Mouse (Mus musculus) embryonic facial prominence, embryonic 14.5 days (tissue): ENCODE data around the gene Gli2. TPM values are rescaled to one million over a fixed set of nuclear protein-coding genes. Genes with fewer than 3 reads are reported as not detected.

Experiments used
- ATAC-seq: fragments of 200-750 bp; cut with Nextera tagmentation; 2 replicates; pipeline ENCODE4 v1.8.0; 2017; ENCODE audit warnings: low read depth, moderate number of reproducible peaks, moderate TSS enrichment
- DNase-seq: peaks from one replicate; pipeline ENCODE4 v3.0.0-alpha.2; 2015; ENCODE audit warnings: low spot score
- H3K27ac ChIP-seq: fragments of 300-500 bp; sonication (generic); replicated peaks from 2 replicates; pipeline ENCODE4 v1.5.1; 2014; ENCODE audit warnings: low read depth, mild to moderate bottlenecking, low read length, moderate library complexity
- H3K27me3 ChIP-seq: fragments of 300-500 bp; sonication (generic); replicated peaks from 2 replicates; pipeline ENCODE4 v1.6.1; 2014; ENCODE audit warnings: low read length; ENCODE audit not compliant: control insufficient read depth, insufficient read depth
- H3K36me3 ChIP-seq: fragments of 300-500 bp; sonication (generic); 2 replicates; pipeline ENCODE4 v1.6.1; 2014; ENCODE audit warnings: low read length, mixed read lengths; ENCODE audit not compliant: control insufficient read depth, insufficient read depth
- H3K4me1 ChIP-seq: fragments of 300-500 bp; sonication (generic); 2 replicates; pipeline ENCODE4 v1.6.1; 2014; ENCODE audit warnings: antibody characterized with exemption, low read length; ENCODE audit not compliant: control insufficient read depth, insufficient read depth
- H3K4me2 ChIP-seq: fragments of 300-500 bp; sonication (generic); 2 replicates; pipeline ENCODE4 v1.6.1; 2014; ENCODE audit warnings: low read depth, mild to moderate bottlenecking, low read length, moderate library complexity, mixed read lengths
- H3K4me3 ChIP-seq: fragments of 300-500 bp; sonication (generic); 2 replicates; pipeline ENCODE4 v1.5.1; 2014; ENCODE audit warnings: low read depth, mild to moderate bottlenecking, low read length
- H3K9ac ChIP-seq: fragments of 300-500 bp; sonication (generic); 2 replicates; pipeline ENCODE4 v1.6.1; 2014; ENCODE audit warnings: low read depth, mild to moderate bottlenecking, low read length, moderate library complexity, mixed read lengths
- H3K9me3 ChIP-seq: fragments of 300-500 bp; sonication (generic); 2 replicates; pipeline ENCODE4 v1.6.1; 2016; ENCODE audit warnings: low read length; ENCODE audit not compliant: control insufficient read depth
- WGBS: fragments of 180-500 bp; shearing (Covaris S2); extraction: QIAGEN DNeasy Blood & Tissue Kit; methylation state at CpG from one replicate; pipeline ENCODE4 v1.1.7; 2014; 5-methylcytosine and 5-hydroxymethylcytosine counted together
- polyA plus RNA-seq: library from polyadenylated mRNA; unstranded; fragments of >200 nt; fragmentation: Nextera tagmentation; extraction: Ambion mirVana; gene quantifications from 2 replicates; pipeline ENCODE4 v1.2.1, GENCODE M21; 2014

Gli2 gene
- polyA plus RNA-seq, 1 experiment from 2014 or later: 15.1 TPM

DNA sequence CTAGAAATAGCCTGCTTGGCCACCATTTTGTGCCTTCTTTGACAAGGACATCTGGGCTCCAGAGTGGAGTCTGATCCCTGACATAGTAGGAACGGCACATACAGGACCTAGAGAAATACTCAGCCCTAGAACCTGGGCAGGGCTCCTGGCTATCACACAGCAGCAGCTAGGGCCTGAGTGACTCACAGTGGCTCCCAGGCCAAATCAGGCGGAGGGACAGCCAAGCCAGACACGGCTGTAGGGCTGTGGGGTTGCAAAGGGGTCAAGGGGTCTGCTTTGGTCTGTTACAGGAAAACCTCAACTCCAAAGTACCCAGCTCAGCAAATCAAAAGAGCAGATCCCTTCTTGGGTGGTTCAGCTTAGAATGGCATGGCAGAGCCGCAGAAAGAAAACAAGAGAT, 115.2 kb downstream of the Gli2 start:
- no peak overlapping the region for H3K27ac ChIP-seq
- 54% methylated on average over 4 of the region's 4 CpGs for WGBS
- H3K27me3 ChIP-seq: no peaks in the 10 kb centered on the region
- no peak overlapping the region for H3K4me3 ChIP-seq
- DNase-seq (no peak), ATAC-seq (no peak)
- H3K4me2 ChIP-seq: no peak overlapping the region
- peaks cover 20% of the 10 kb centered on the region for H3K4me1 ChIP-seq
- no peak overlapping the region for H3K9ac ChIP-seq
- no peaks in the 10 kb centered on the region for H3K36me3 ChIP-seq
- no peaks in the 10 kb centered on the region for H3K9me3 ChIP-seq

GRCm38 (mm10) chr1:118936108-118936507, 117.3 kb downstream of the Gli2 start:
- Histone ChIP-seq H3K9ac (no peak overlapping the region), H3K36me3 (0 out of 2 replicates have a peak, but pooled peaks cover 4% of the 10 kb centered on the region), H3K4me1 (peaks cover 20% of the 10 kb centered on the region), H3K4me3 (no peak overlapping the region), H3K27me3 (no peaks in the 10 kb centered on the region), H3K4me2 (no peak overlapping the region), H3K9me3 (no peaks in the 10 kb centered on the region), H3K27ac (0 out of 2 replicates have a peak overlapping the region, but pooled peaks have one; percentile 30)
- ATAC-seq (peak; percentile 65), DNase-seq (no peak)
- 25% methylated on average over 3 of the region's 4 CpGs for WGBS

DNA sequence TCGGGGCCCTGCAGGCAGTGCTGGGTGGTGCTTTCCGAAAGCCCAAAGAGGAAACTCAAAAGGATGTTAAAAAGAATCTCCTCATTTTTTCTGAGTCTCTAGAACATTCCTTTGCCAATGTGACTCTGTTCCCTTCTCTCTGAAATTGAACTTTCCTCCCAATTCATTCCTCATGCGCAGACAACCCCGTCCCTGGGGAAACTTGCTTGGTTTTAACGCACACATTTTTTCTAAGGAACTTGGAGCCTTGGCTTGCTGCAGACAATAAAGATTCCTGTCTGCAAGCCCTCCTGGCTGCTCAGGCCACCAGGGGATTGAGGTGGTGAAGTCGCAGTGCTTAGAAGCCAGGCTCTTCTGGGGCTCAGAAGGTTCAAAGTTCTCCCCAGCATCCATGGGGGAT, 117.9 kb downstream of the Gli2 start:
- peak; percentile 58 for DNase-seq
- ATAC-seq: no peak
- Histone ChIP-seq H3K36me3 (0 out of 2 replicates have a peak, but pooled peaks cover 4% of the 10 kb centered on the region), H3K27ac (0 out of 2 replicates have a peak overlapping the region, but pooled peaks have one; percentile 30), H3K4me2 (no peak overlapping the region), H3K27me3 (no peaks in the 10 kb centered on the region), H3K9ac (no peak overlapping the region), H3K4me1 (peaks cover 20% of the 10 kb centered on the region), H3K4me3 (no peak overlapping the region), H3K9me3 (no peaks in the 10 kb centered on the region)
- 36% methylated on average over 6 of the region's 6 CpGs for WGBS

DNA sequence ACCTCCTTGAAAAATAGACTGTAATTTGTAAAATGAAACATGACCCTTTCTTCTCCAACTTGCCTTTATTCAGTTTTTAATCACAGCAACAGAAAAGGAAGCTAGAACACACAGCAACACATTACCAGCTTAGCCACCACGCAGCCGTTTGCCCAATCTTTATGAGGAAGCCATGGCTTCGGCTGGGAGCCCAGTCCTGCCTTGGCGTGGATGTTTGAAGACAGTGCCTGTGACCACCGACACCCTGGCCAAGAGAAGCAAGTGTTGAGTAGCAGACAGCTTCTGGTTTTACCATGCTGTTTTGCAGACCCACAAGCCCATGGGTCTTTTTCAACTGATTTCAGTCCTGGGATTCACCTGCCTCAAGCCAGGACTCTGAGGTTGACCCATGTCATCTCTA, 121.3 kb downstream of the Gli2 start:
- DNase-seq: no peak
- 88% methylated on average over 5 of the region's 5 CpGs for WGBS
- Histone ChIP-seq H3K36me3 (0 out of 2 replicates have a peak, but pooled peaks cover 4% of the 10 kb centered on the region), H3K27me3 (no peaks in the 10 kb centered on the region), H3K9me3 (no peaks in the 10 kb centered on the region), H3K4me1 (peaks cover 11% of the 10 kb centered on the region), H3K4me2 (no peak overlapping the region), H3K4me3 (no peak overlapping the region), H3K27ac (no peak overlapping the region), H3K9ac (no peak overlapping the region)
- ATAC-seq: no peak

GRCm38 (mm10) chr1:118927543-118928354, 125.7 kb downstream of the Gli2 start:
- DNase-seq (peak; percentile 32), ATAC-seq (no peak)
- Histone ChIP-seq H3K4me1 (no peaks in the 10 kb centered on the region), H3K4me3 (no peak overlapping the region), H3K4me2 (no peak overlapping the region), H3K36me3 (0 out of 2 replicates have a peak, but pooled peaks cover 4% of the 10 kb centered on the region), H3K9ac (no peak overlapping the region), H3K27ac (no peak overlapping the region), H3K27me3 (no peaks in the 10 kb centered on the region), H3K9me3 (no peaks in the 10 kb centered on the region)
- 59% methylated on average over 12 of the region's 12 CpGs for WGBS

GRCm38 (mm10) chr1:118926556-118926955, 126.9 kb downstream of the Gli2 start:
- 83% methylated on average over 7 of the region's 7 CpGs for WGBS
- Histone ChIP-seq H3K9ac (no peak overlapping the region), H3K9me3 (no peaks in the 10 kb centered on the region), H3K36me3 (no peaks in the 10 kb centered on the region), H3K4me3 (no peak overlapping the region), H3K4me2 (no peak overlapping the region), H3K27me3 (no peaks in the 10 kb centered on the region), H3K4me1 (no peaks in the 10 kb centered on the region), H3K27ac (no peak overlapping the region)
- no peak for ATAC-seq
- DNase-seq: no peak

DNA sequence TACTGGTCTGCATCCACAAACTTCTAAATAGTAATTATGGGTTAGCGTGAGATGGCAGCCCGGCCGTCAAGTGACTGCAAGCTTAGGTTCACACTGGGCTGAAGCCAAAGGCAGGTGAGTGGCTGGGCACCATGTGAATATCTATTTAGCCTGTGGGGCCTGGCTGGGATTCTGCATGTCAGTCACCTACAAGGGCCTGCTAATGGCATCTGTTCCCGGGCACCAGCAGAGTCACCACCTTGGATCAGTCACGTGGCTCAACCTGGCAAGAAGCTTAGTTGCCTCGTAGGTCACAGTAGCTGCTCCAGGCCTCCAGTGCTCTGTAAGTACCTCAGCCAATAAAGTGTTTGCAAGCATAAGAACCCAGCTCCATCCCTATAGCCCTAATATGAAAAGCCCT, 131.2 kb downstream of the Gli2 start:
- no peak for DNase-seq
- Histone ChIP-seq H3K4me1 (no peaks in the 10 kb centered on the region; the same call in 1 of the 2 replicates), H3K4me3 (no peak overlapping the region), H3K36me3 (no peaks in the 10 kb centered on the region), H3K27ac (no peak overlapping the region), H3K4me2 (no peak overlapping the region), H3K9me3 (no peaks in the 10 kb centered on the region), H3K27me3 (no peaks in the 10 kb centered on the region), H3K9ac (no peak overlapping the region)
- 81% methylated on average over 6 of the region's 6 CpGs for WGBS
- no peak for ATAC-seq

- Histone ChIP-seq H3K4me1 (no peaks in the 10 kb centered on the region; the same call in 1 of the 2 replicates), H3K4me2 (no peak overlapping the region), H3K36me3 (no peaks in the 10 kb centered on the region), H3K9ac (no peak overlapping the region), H3K27me3 (no peaks in the 10 kb centered on the region), H3K4me3 (no peak overlapping the region), H3K27ac (no peak overlapping the region), H3K9me3 (no peaks in the 10 kb centered on the region)
- ATAC-seq: no peak
- WGBS: 58% methylated on average over 7 of the region's 7 CpGs
- DNase-seq: no peak
These were observed 135.7 kb downstream of the Gli2 start for GRCm38 (mm10) chr1:118917520-118918220.
